Comparison of ENCODE assay signal across 8 mouse cellular contexts in the genomic region with DNA sequence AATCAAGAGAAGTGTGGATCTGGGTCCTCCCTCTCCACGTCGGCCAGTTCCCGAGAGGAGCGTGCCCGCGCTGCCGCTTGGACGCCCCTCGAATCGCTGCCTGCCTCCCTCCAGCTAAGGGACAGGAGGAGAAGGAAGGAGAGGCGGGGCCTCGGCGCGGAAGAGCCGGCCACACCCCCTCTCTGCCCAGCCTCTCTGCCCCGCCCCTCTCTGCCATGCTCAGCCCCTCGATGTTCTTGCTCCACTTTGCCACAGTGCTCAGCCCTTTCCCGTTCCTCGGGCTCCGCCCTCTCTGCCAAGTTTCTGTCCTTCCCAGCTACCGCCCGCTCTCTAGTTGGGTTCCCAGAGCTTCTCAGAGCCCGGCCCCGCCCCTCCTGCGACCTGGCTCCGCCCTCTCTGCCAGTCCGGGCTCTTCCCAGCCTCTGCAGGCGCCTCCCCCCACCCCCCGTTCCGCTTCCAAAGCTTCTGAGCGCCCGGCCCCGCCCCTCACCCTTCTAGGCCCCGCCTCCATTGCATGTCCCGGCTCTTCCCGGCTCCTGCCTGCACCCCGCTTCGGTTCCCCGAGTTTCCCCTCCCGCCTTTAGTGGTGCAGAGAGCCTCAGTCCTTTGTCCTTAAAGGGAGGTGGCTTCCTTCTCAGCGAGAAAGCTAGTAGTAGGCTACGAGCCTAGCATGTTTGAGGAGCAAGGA. TPM values are rescaled to one million over a fixed set of nuclear protein-coding genes. Genes with fewer than 3 reads are reported as not detected.
DNase-seq lines count a peak whose midpoint lies in the region; ATAC-seq lines count a peak whose summit lies in the region.

A gene (minus strand): TSS at position 133 of the 688 bp plus-strand sequence.
A gene (plus strand): TSS at position 594 of the 688 bp plus-strand sequence.

- H3K4me1 ChIP-seq in forebrain, embryonic 10.5 days = peaks cover 22% of the 10 kb centered on the region
- peaks cover 12% of the 10 kb centered on the region for H3K4me1 ChIP-seq in heart, embryonic 16.5 days (ENCODE audit: control insufficient read depth, insufficient read depth, low read length)
- H3K4me1 ChIP-seq in liver, embryonic 15.5 days (replicated peaks) = peaks cover 31% of the 10 kb centered on the region
- H3K4me1 ChIP-seq in neural tube, embryonic 12.5 days = peaks cover 16% of the 10 kb centered on the region

- whole genome bisulfite sequencing in forebrain, embryonic 10.5 days = under 1% methylated on average over 41 of the region's 42 CpGs
- WGBS in heart, embryonic 16.5 days = under 1% methylated on average over 41 of the region's 42 CpGs
- WGBS in liver, embryonic 15.5 days (ENCODE audit: insufficient replicate concordance) = 1% methylated on average over 41 of the region's 42 CpGs
- WGBS in neural tube, embryonic 12.5 days = under 1% methylated on average over 39 of the region's 42 CpGs

- DNase-seq in CD8-positive naive resting alpha-beta T cell, adult 2 months (ENCODE audit: low read depth in 2 of 2, low spot score in 2 of 2) = peak; percentile 57 to 73
- DNase-seq in c-Kit-positive CD71-negative TER-119-negative erythroid progenitor cells, embryonic 14.5 days (ENCODE audit: low read depth) = peak; percentile 93
- DNase-seq in forebrain, embryonic 10.5 days (ENCODE audit: extremely low spot score, low spot score) = peak; percentile 99
- peak; percentile 99 to 100 for DNase-seq in kidney, postnatal 36 days
- DNase-seq in telencephalon, adult 2 months (ENCODE audit: low read depth, low spot score) = peak; percentile 95

- peak within 1 kb of the TSS; percentile 77 for H3K4me3 ChIP-seq in forebrain, embryonic 10.5 days
- H3K4me3 ChIP-seq in heart, embryonic 16.5 days (ENCODE audit: low read length) = peak within 1 kb of the TSS; percentile 72
- peak within 1 kb of the TSS; percentile 68 for H3K4me3 ChIP-seq in liver, embryonic 15.5 days (replicated peaks)
- H3K4me3 ChIP-seq in neural tube, embryonic 12.5 days = peak within 1 kb of the TSS; percentile 68

- H3K4me2 ChIP-seq in heart, embryonic 16.5 days (ENCODE audit: low read depth, low read length) = peak within 1 kb of the TSS; percentile 85
- peak within 1 kb of the TSS; percentile 95 for H3K4me2 ChIP-seq in liver, embryonic 15.5 days
- H3K4me2 ChIP-seq in neural tube, embryonic 12.5 days (replicated peaks) = peak within 1 kb of the TSS; percentile 69

- H3K9me3 ChIP-seq in forebrain, embryonic 10.5 days = no peaks in the 10 kb centered on the region
- no peaks in the 10 kb centered on the region for H3K9me3 ChIP-seq in heart, embryonic 16.5 days (replicated peaks; ENCODE audit: control insufficient read depth, low read length)
- H3K9me3 ChIP-seq in liver, embryonic 15.5 days (replicated peaks) = no peaks in the 10 kb centered on the region
- H3K9me3 ChIP-seq in neural tube, embryonic 12.5 days = no peaks in the 10 kb centered on the region

- H3K9ac ChIP-seq in heart, embryonic 16.5 days (ENCODE audit: low read length) = peak within 1 kb of the TSS; percentile 84
- peak within 1 kb of the TSS; percentile 57 for H3K9ac ChIP-seq in liver, embryonic 15.5 days
- peak within 1 kb of the TSS; percentile 79 for H3K9ac ChIP-seq in neural tube, embryonic 12.5 days

- ATAC-seq in heart, embryonic 16.5 days (replicated peaks; ENCODE audit: extremely low read depth, insufficient read depth, low FRiP score) = peak; percentile 98
- peak; percentile 94 for ATAC-seq in liver, embryonic 15.5 days (ENCODE audit: insufficient read depth)
- ATAC-seq in neural tube, embryonic 12.5 days (ENCODE audit: low FRiP score, low read depth) = peak; percentile 98

- H3K27me3 ChIP-seq in forebrain, embryonic 10.5 days (ENCODE audit: poor library complexity, severe bottlenecking) = no peaks in the 10 kb centered on the region
- H3K27me3 ChIP-seq in heart, embryonic 16.5 days (ENCODE audit: control insufficient read depth, insufficient read depth, low read length) = no peaks in the 10 kb centered on the region
- no peaks in the 10 kb centered on the region for H3K27me3 ChIP-seq in liver, embryonic 15.5 days
- H3K27me3 ChIP-seq in neural tube, embryonic 12.5 days (replicated peaks) = no peaks in the 10 kb centered on the region

- H3K36me3 ChIP-seq in forebrain, embryonic 10.5 days (replicated peaks) = peaks cover 18% of the 10 kb centered on the region
- no peaks in the 10 kb centered on the region for H3K36me3 ChIP-seq in heart, embryonic 16.5 days (ENCODE audit: control insufficient read depth, insufficient read depth)
- no peaks in the 10 kb centered on the region for H3K36me3 ChIP-seq in liver, embryonic 15.5 days (replicated peaks)
- 0 out of 2 replicates have a peak, but pooled peaks cover 2% of the 10 kb centered on the region for H3K36me3 ChIP-seq in neural tube, embryonic 12.5 days

- H3K27ac ChIP-seq in forebrain, embryonic 10.5 days = peak within 1 kb of the TSS; percentile 95
- H3K27ac ChIP-seq in heart, embryonic 16.5 days (ENCODE audit: low read length) = peak within 1 kb of the TSS; percentile 83
- peak within 1 kb of the TSS; percentile 72 for H3K27ac ChIP-seq in liver, embryonic 15.5 days (replicated peaks)
- H3K27ac ChIP-seq in neural tube, embryonic 12.5 days = peak within 1 kb of the TSS; percentile 78

RNA-seq across cellular contexts. Expression of the first gene that starts in this region (rescaled TPM):
- 74.9 and 79.6 TPM in 2 replicates for polyA plus RNA-seq in forebrain, embryonic 10.5 days (2016; fragmentation: Nextera tagmentation; extraction: Ambion mirVana)
- polyA plus RNA-seq in heart, embryonic 16.5 days (2015; fragmentation: Nextera tagmentation; extraction: Ambion mirVana) = 31.4 and 31.9 TPM in 2 replicates
- 5.6 and 7.2 TPM in 2 replicates for polyA plus RNA-seq in liver, embryonic 15.5 days (2015; fragmentation: Nextera tagmentation; extraction: Ambion mirVana)
- polyA plus RNA-seq in neural tube, embryonic 12.5 days (2016; fragmentation: Nextera tagmentation; extraction: Ambion mirVana) = 87.4 and 90.1 TPM in 2 replicates

RNA-seq across cellular contexts. Expression of the second gene that starts in this region (rescaled TPM):
- polyA plus RNA-seq in forebrain, embryonic 10.5 days (2016; fragmentation: Nextera tagmentation; extraction: Ambion mirVana) = 0.68 and 0.76 TPM in 2 replicates
- 0.12 TPM in 1 of 2 replicates, not detected in the other for polyA plus RNA-seq in heart, embryonic 16.5 days (2015; fragmentation: Nextera tagmentation; extraction: Ambion mirVana)
- not detected in 2 replicates for polyA plus RNA-seq in liver, embryonic 15.5 days (2015; fragmentation: Nextera tagmentation; extraction: Ambion mirVana)
- 0.87 and 1.1 TPM in 2 replicates for polyA plus RNA-seq in neural tube, embryonic 12.5 days (2016; fragmentation: Nextera tagmentation; extraction: Ambion mirVana)

Comparison
In these comparisons a context has a peak if more than half of its experiments do, and no peak if none do; other contexts are left out.
1. Peak in every context shown above with its lines: DNase-seq, ATAC-seq, H3K4me3 ChIP-seq and H3K27ac ChIP-seq.